Mouse (Mus musculus): ENCODE results near the gene Slc25a24.
A peak's percentile ranks its signal among the peaks of the same experiment; 100 is the strongest.

The Slc25a24 gene

GRCm38 (mm10) chr3:109122641-109123530 lies at the start of gene Slc25a24:
Gene Slc25a24, plus strand, starts transcription at chr3:109123149.
- peak; percentile 58 for DNase-seq

DNA sequence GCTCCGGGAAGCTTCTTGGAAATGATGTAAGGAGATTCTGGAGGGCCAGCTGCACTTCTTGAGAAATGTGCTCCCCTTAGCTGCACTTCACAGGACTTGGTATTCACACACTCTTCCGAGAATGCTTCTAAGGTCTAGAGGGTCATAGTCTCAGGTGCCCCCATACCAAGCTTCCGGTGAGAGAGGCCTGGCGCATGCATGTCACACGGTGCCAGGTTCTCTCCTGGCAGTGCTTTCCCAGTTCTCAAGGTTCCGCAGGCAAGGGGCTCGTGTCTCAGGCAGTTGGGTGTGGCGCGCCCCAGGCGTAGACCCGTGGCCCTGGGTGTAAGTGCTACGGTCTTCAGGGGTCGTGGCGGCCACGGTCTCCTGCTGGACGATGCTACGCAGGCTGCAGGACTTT lies 42.8 kb upstream of the Slc25a24 start, which contains the start of gene Slc25a54:
TSS of gene Slc25a54 (plus strand) at position 301 of the 400 bp plus-strand sequence.
- DNase-seq: no peak

- no peak for DNase-seq
Measured at GRCm38 (mm10) chr3:109084418-109084817, 38.5 kb upstream of the Slc25a24 start.

- DNase-seq: no peak
Measured at GRCm38 (mm10) chr3:109088460-109088859, 34.5 kb upstream of the Slc25a24 start.

- no peak for DNase-seq
Measured at GRCm38 (mm10) chr3:109104702-109105101, 18.2 kb upstream of the Slc25a24 start.

- DNase-seq: no peak
Measured at GRCm38 (mm10) chr3:109117136-109117535, 5.8 kb upstream of the Slc25a24 start.

DNA sequence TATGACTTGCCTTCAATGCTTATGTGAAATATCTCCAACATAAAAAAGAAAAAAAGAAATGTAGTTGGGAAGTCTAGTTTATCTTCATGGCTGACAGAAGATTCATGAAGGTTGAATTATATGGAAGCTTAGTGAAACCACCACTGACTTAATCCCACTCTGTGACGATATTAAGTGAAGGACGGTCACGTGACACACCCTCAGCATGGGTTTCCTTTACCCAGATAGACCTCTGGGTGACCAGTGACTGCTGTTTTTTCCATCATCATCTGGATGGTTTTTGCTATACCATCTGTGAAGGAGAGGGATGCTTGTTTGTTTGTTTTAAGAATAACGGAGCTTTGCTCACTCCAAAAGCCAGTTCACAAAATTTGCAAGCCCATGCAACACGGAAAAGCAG lies 3.4 kb upstream of the Slc25a24 start:
- no peak for DNase-seq

- DNase-seq: no peak
Measured at GRCm38 (mm10) chr3:109119973-109120372, 3.0 kb upstream of the Slc25a24 start.

GRCm38 (mm10) chr3:109123531-109123981 lies 607 bp downstream of the Slc25a24 start:
- DNase-seq: peak; percentile 66

GRCm38 (mm10) chr3:109124091-109124490 lies 1.1 kb downstream of the Slc25a24 start:
- no peak for DNase-seq

DNA sequence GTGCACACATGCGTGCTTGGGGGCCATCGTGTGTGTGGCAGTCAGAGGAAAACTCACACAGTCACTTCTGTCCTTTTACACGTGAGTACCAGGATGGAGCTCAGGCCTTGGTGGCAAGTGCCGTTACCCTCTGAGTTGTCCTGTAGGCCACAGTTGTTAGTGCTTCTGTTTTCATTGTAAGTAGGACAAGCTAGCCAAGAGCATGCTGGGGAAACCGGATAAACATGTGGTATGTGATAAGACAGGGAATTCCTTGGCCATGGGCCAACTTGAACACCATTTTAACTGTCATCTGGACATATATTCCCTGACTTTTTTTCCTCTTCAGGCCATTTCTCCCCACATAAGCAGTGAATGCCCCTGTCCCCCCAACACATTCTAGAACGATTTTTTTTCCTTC lies 2.6 kb downstream of the Slc25a24 start:
- DNase-seq: no peak

DNA sequence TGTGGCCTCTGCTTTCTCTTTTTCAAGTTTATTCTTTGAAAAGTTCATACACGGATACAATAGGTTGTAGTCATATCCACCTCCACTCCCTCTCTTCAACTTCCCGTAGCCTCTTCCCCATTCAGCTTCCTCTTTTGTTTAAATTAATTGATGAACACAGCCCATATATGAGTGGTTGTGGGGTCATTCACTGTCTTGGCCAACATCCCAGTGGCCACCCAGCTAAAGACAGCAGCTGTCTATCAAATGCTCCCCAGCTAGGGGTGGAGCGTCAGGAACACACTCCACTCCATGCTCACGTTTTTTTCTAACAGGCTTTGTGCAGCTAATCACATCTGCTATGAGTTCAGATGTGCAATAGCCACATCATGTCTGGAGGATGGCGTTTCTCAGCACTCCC lies 6.8 kb downstream of the Slc25a24 start:
- DNase-seq: no peak

GRCm38 (mm10) chr3:109132966-109133365 lies 10.0 kb downstream of the Slc25a24 start:
- DNase-seq: no peak

GRCm38 (mm10) chr3:109134036-109134435 lies 11.1 kb downstream of the Slc25a24 start:
- DNase-seq: no peak

DNA sequence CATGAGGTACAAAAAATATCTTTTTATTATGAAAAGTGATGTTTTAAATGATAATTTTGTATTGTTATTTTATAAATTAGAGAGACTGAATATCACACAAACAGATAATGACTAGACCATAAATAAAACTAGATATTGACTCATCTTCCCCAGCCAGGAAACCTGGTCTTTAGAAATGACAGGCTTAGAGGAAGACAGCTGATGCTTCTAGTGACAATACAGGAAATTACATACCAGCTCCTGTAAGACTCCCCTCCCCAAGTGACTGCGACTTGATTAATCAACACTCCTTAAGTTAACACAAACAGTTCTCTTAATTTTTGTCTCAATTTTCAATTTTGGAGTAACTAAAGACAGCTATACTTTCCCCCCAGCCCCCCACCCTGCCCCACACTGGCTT lies 12.4 kb downstream of the Slc25a24 start:
- DNase-seq: no peak

GRCm38 (mm10) chr3:109152561-109152960 lies 29.6 kb downstream of the Slc25a24 start:
- no peak for DNase-seq

DNA sequence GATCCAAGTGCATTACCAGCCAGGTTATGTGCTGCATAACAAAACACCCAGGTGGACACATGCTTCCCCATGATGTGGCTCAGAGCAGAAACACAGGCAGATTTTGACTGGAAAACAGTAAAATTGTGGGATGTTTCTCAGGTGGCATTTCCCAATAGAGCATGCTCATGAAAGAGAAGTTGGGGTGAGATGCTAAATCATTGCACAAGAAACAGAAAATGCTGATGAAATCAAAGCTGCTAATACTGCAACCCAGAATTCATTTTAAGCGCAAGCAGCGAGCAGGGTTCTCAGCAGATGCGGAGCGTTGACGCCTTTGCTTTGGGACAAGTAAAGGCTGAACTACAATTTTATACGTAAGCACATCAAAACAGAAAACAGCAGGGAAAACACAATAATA lies 30.5 kb downstream of the Slc25a24 start:
- DNase-seq: no peak

DNA sequence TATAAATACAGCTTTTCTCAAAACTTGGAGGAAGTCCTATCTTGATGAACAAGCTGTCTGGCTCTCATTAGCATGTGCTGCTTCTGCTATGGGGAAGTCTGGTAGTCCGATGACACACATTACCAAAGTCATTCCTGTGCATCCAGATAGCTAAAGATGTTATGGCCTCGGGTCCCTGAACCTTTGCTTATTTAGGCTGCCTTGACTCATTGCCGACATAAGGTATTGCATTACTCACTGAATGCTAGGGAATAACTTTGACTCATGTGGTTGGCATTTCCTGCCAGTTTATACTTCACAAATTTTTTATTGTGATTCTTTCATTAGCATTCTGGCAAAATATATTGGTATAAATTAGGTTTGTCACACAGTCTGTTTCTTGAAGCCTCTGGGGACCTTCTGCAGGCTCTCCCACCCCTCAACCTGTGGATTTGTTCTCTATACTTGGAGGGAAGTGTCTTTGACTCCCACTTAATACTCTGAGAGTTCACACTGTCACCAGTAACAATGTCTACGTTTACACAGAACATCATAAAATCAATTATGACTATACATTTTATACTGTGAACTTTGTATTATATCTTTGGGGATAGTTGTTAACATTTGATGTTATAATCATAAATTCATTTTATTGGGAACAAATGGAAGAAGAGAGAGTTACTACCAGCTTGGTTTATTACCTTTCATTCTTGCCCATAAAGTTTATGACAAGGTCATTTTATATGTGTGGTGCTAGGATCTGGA lies 33.1 kb downstream of the Slc25a24 start:
- no peak for DNase-seq

GRCm38 (mm10) chr3:109157481-109157880 lies 34.5 kb downstream of the Slc25a24 start:
- DNase-seq: no peak

- no peak for DNase-seq
Measured at GRCm38 (mm10) chr3:109164088-109164487, 41.1 kb downstream of the Slc25a24 start.

- no peak for DNase-seq
Measured at GRCm38 (mm10) chr3:109164644-109165043, 41.7 kb downstream of the Slc25a24 start.

DNA sequence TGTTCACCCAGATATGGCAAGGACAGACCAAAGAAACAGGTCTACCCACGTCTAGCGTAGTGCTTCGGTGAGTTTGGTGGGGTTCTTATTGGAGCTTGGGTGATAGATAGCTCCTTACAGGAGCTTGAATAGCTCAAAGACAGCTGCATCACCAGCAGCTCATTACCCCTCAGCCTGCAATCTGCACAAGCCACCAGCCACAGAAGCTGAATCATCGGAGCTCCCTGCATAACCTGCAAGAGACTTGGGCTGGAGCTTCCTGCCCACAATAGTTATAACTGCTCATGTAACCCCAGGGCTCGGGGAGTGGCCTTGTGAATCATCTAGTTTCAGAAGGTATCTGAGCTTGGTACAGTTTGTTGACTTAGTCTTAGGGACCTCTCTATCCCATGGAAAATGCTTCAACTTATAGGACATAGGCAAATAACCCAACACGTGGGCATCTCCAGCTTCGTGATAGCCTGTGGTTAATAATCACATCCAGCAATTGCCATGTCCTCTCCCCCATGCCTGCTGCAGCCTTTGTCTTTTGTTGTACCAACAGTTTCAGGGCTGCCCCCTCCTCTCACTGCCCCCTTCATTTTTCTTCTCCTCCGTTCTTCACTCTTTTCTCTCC lies 42.4 kb downstream of the Slc25a24 start:
- no peak for DNase-seq

GRCm38 (mm10) chr3:109169121-109169520 lies 46.2 kb downstream of the Slc25a24 start:
- no peak for DNase-seq
